26 mouse cellular contexts compared by ENCODE assay signal in genomic region chr19:7189026-7189425, GRCm38 (mm10). TPM values are rescaled to one million over a fixed set of nuclear protein-coding genes. Genes with fewer than 3 reads are reported as not detected.
DNase-seq lines count a peak whose midpoint lies in the region; ATAC-seq lines count a peak whose summit lies in the region.
"Had no signal": no experiment of that assay in that cellular context is flagged by ENCODE, and none has a peak within 500 bp of the region (broad histone marks: within the 10 kb centered on the region; RNA-seq: fewer than 3 reads in every experiment).

No protein-coding gene starts in this region.

- H3K27ac ChIP-seq in midbrain, embryonic 12.5 days (replicated peaks): 0 out of 2 replicates have a peak overlapping the region, but pooled peaks have one; percentile 11
- H3K27ac ChIP-seq in midbrain, embryonic 15.5 days: no peak overlapping the region
- H3K27ac ChIP-seq: embryonic facial prominence, embryonic 13.5 days; forebrain, embryonic 13.5 days; gastrocnemius, adult 2 months; hindbrain, embryonic 13.5 days; hindbrain, postnatal 0 days had no signal

- no peak overlapping the region for H3K4me2 ChIP-seq in midbrain, embryonic 12.5 days (replicated peaks)
- H3K4me2 ChIP-seq in midbrain, embryonic 15.5 days: no peak overlapping the region
- H3K4me2 ChIP-seq: embryonic facial prominence, embryonic 13.5 days; forebrain, embryonic 13.5 days; heart, embryonic 11.5 days; hindbrain, embryonic 13.5 days had no signal

- H3K27me3 ChIP-seq in megakaryocyte, embryonic 14.5 days (replicated peaks): peaks cover 75% of the 10 kb centered on the region
- peaks cover 85% of the 10 kb centered on the region for H3K27me3 ChIP-seq in midbrain, embryonic 12.5 days
- peaks cover 23% of the 10 kb centered on the region for H3K27me3 ChIP-seq in midbrain, embryonic 15.5 days (replicated peaks)

- H3K36me3 ChIP-seq in megakaryocyte, embryonic 14.5 days (replicated peaks; ENCODE audit: low read length): no peaks in the 10 kb centered on the region
- H3K36me3 ChIP-seq in midbrain, embryonic 12.5 days: no peaks in the 10 kb centered on the region
- H3K36me3 ChIP-seq in midbrain, embryonic 15.5 days (replicated peaks): no peaks in the 10 kb centered on the region
- H3K36me3 ChIP-seq: embryonic facial prominence, embryonic 10.5 days; embryonic facial prominence, embryonic 13.5 days; hindbrain, embryonic 13.5 days had no signal

- H3K4me3 ChIP-seq in megakaryocyte, embryonic 14.5 days (replicated peaks): peak overlapping the region; percentile 31
- H3K4me3 ChIP-seq in midbrain, embryonic 12.5 days: no peak overlapping the region
- H3K4me3 ChIP-seq in midbrain, embryonic 15.5 days: no peak overlapping the region
- H3K4me3 ChIP-seq: embryonic facial prominence, embryonic 10.5 days; embryonic facial prominence, embryonic 13.5 days; erythroblast, embryonic 14.5 days; forebrain, embryonic 13.5 days; gastrocnemius, adult 2 months; hindbrain, embryonic 13.5 days had no signal

- 82% methylated on average over 4 of the region's 4 CpGs for WGBS in midbrain, embryonic 12.5 days
- 84% methylated on average over 4 of the region's 4 CpGs for WGBS in midbrain, embryonic 15.5 days

- H3K4me1 ChIP-seq in megakaryocyte, embryonic 14.5 days: peaks cover 31% of the 10 kb centered on the region
- peaks cover 51% of the 10 kb centered on the region for H3K4me1 ChIP-seq in midbrain, embryonic 12.5 days
- H3K4me1 ChIP-seq in midbrain, embryonic 15.5 days: peaks cover 32% of the 10 kb centered on the region

- peak; percentile 70 for DNase-seq in kidney, adult 11 months
- DNase-seq in kidney, postnatal 4 days: no peak
- DNase-seq: adrenal gland, adult 8-10 months; adrenal gland, postnatal 25 days; cerebellum, adult 11-12 months; cerebellum, adult 8-10 months; cerebellum, postnatal 10 days; cerebellum, postnatal 36 days; embryo, embryonic 11 days; forebrain, postnatal 0 days; gastrocnemius, adult 2 months; gastrocnemius, postnatal 14 days; heart, adult 11 months had no signal

- ATAC-seq in megakaryocyte, adult 5-6 weeks (ENCODE audit: poor library complexity, severe bottlenecking): no peak
- no peak for ATAC-seq in midbrain, embryonic 12.5 days (ENCODE audit: low FRiP score, low read depth)
- ATAC-seq in midbrain, embryonic 15.5 days (replicated peaks): no peak
- ATAC-seq: activated CD4-positive, CD25-positive, alpha-beta regulatory T cell, adult 4 months; CD4-positive, CD25-positive, alpha-beta regulatory T cell, adult 4 months; forebrain, embryonic 13.5 days; forebrain, postnatal 0 days; hindbrain, postnatal 0 days had no signal

- no peak overlapping the region; the same call in 1 of the 2 replicates for H3K9ac ChIP-seq in midbrain, embryonic 12.5 days (replicated peaks)
- no peak overlapping the region for H3K9ac ChIP-seq in midbrain, embryonic 15.5 days
- H3K9ac ChIP-seq: forebrain, postnatal 0 days; hindbrain, embryonic 13.5 days had no signal

- H3K9me3 ChIP-seq in megakaryocyte, embryonic 14.5 days: no peaks in the 10 kb centered on the region
- no peaks in the 10 kb centered on the region for H3K9me3 ChIP-seq in midbrain, embryonic 12.5 days
- no peaks in the 10 kb centered on the region for H3K9me3 ChIP-seq in midbrain, embryonic 15.5 days
- H3K9me3 ChIP-seq: embryonic facial prominence, embryonic 10.5 days; embryonic facial prominence, embryonic 13.5 days; forebrain, embryonic 13.5 days; hindbrain, embryonic 13.5 days had no signal

RNA-seq across cellular contexts. Expression of gene Otub1, which starts 17.1 kb away (rescaled TPM):
- polyA plus RNA-seq in megakaryocyte, embryonic 14.5 days (2012; ENCODE audit: insufficient read depth, low replicate concordance): 111 and 112 TPM in 2 replicates
- 33.6 and 40.7 TPM in 2 replicates for total RNA-seq in megakaryocyte, adult 5-6 weeks (2015)
- 76.2 and 81.8 TPM in 2 replicates for total RNA-seq in megakaryocyte, adult 5-6 weeks (2017)
- polyA plus RNA-seq in midbrain, embryonic 12.5 days (2016; fragmentation: Nextera tagmentation; extraction: Ambion mirVana): 230 and 248 TPM in 2 replicates
- polyA plus RNA-seq in midbrain, embryonic 15.5 days (2015; fragmentation: Nextera tagmentation; extraction: Ambion mirVana): 242 and 255 TPM in 2 replicates

RNA-seq across cellular contexts. Expression of gene Cox8a, which starts 28.4 kb away (rescaled TPM):
- polyA plus RNA-seq in megakaryocyte, embryonic 14.5 days (2012; ENCODE audit: insufficient read depth, low replicate concordance): 446 and 491 TPM in 2 replicates
- total RNA-seq in megakaryocyte, adult 5-6 weeks (2015): 493 and 496 TPM in 2 replicates
- total RNA-seq in megakaryocyte, adult 5-6 weeks (2017): 661 and 699 TPM in 2 replicates
- 763 and 786 TPM in 2 replicates for polyA plus RNA-seq in midbrain, embryonic 12.5 days (2016; fragmentation: Nextera tagmentation; extraction: Ambion mirVana)
- 837 and 848 TPM in 2 replicates for polyA plus RNA-seq in midbrain, embryonic 15.5 days (2015; fragmentation: Nextera tagmentation; extraction: Ambion mirVana)

RNA-seq across cellular contexts. Expression of gene Naa40, which starts 52.0 kb away (rescaled TPM):
- 14.4 and 15.8 TPM in 2 replicates for polyA plus RNA-seq in megakaryocyte, embryonic 14.5 days (2012; ENCODE audit: insufficient read depth, low replicate concordance)
- total RNA-seq in megakaryocyte, adult 5-6 weeks (2015): 31.2 and 31.9 TPM in 2 replicates
- 31.9 and 33.2 TPM in 2 replicates for total RNA-seq in megakaryocyte, adult 5-6 weeks (2017)
- 88.4 and 91.0 TPM in 2 replicates for polyA plus RNA-seq in midbrain, embryonic 12.5 days (2016; fragmentation: Nextera tagmentation; extraction: Ambion mirVana)
- polyA plus RNA-seq in midbrain, embryonic 15.5 days (2015; fragmentation: Nextera tagmentation; extraction: Ambion mirVana): 70.1 and 75.1 TPM in 2 replicates
